Mouse (Mus musculus) liver, embryonic 14 days (tissue): ENCODE measurements around the gene Olfr821. TPM values are rescaled to one million over a fixed set of nuclear protein-coding genes. Genes with fewer than 3 reads are reported as not detected.

Experiments
- polyA plus RNA-seq: library from polyadenylated mRNA; depleted of rRNA; stranded (reverse); fragments of >200 nt; gene quantifications from 2 replicates; pipeline ENCODE4 v1.2.3, GENCODE M21; 2012; rRNA removed

Gene Olfr821
- polyA plus RNA-seq: not detected in 2 replicates

GRCm38 (mm10) chr10:130030048-130030447, at the start of gene Olfr821:
Olfr821 (plus strand) TSS chr10:130030348.

GRCm38 (mm10) chr10:129984962-129985361, 45.2 kb upstream of the Olfr821 start, which contains the start of gene Gm10310:
Gm10310 (minus strand) TSS chr10:129985062.

GRCm38 (mm10) chr10:130012321-130012720, 17.8 kb upstream of the Olfr821 start, which contains the start of gene Olfr820:
Olfr820 (plus strand) TSS chr10:130012621.

GRCm38 (mm10) chr10:130070910-130071309, 40.8 kb downstream of the Olfr821 start, which contains the start of gene Olfr822:
Olfr822 (plus strand) TSS chr10:130071210.

Other genes with a start within 250 kb of the Olfr821 start
- not detected in 2 replicates for gene Olfr810, start 235.4 kb upstream of the Olfr821 start, polyA plus RNA-seq
- not detected in 2 replicates for gene Olfr811, start 226.0 kb upstream of the Olfr821 start, polyA plus RNA-seq
- not detected in 2 replicates for gene Olfr812, start 184.3 kb upstream of the Olfr821 start, polyA plus RNA-seq
- gene Olfr813, start 175.0 kb upstream of the Olfr821 start, polyA plus RNA-seq: not detected in 2 replicates
- not detected in 2 replicates for gene Olfr814, start 150.5 kb upstream of the Olfr821 start, polyA plus RNA-seq
- not detected in 2 replicates for gene Olfr815, start 124.5 kb upstream of the Olfr821 start, polyA plus RNA-seq
- gene Olfr816, start 114.8 kb upstream of the Olfr821 start, polyA plus RNA-seq: not detected in 2 replicates
- not detected in 2 replicates for gene Olfr818, start 81.2 kb upstream of the Olfr821 start, polyA plus RNA-seq
- not detected in 2 replicates for gene Olfr819, start 63.1 kb upstream of the Olfr821 start, polyA plus RNA-seq
- gene Olfr247, start 54.2 kb upstream of the Olfr821 start, polyA plus RNA-seq: not detected in 2 replicates
- gene Gm10310, start 45.3 kb upstream of the Olfr821 start, polyA plus RNA-seq: not detected in 2 replicates
- gene Olfr820, start 17.7 kb upstream of the Olfr821 start, polyA plus RNA-seq: not detected in 2 replicates
- not detected in 2 replicates for gene Olfr822, start 40.9 kb downstream of the Olfr821 start, polyA plus RNA-seq
- not detected in 2 replicates for gene Olfr823, start 85.0 kb downstream of the Olfr821 start, polyA plus RNA-seq
- not detected in 2 replicates for gene Olfr824, start 99.7 kb downstream of the Olfr821 start, polyA plus RNA-seq
- not detected in 2 replicates for gene Olfr825, start 136.4 kb downstream of the Olfr821 start, polyA plus RNA-seq
- gene Olfr826, start 153.8 kb downstream of the Olfr821 start, polyA plus RNA-seq: not detected in 2 replicates
- not detected in 2 replicates for gene Olfr827, start 184.1 kb downstream of the Olfr821 start, polyA plus RNA-seq
- gene Neurod4, start 249.9 kb downstream of the Olfr821 start, polyA plus RNA-seq: not detected in 2 replicates